Mouse (Mus musculus): Measurements from ENCODE around the gene Rtel1.

DNA sequence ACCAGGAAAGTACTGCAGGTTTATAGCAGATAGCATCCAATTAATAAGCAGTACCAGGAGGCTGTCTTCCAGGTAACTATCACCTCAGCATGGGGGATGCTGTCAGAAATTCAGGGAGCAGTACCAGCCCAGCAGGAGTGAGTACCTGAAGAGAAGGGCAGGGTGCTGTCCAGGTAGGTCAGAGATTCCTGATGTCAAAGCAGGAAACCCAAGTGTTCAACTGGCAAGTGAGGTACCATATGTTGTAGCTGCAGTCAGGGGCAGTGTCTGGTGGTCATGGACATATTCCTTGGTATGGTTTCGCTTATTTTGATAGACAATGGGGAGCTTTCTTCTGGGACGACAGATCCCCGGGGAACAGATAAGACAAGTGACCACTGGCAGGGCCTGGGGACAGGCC lies 7.1 kb upstream of the Rtel1 start:
- TF ChIP-seq CTCF (IDR thresholded peaks at IDR 0.05; ENCODE audit: control insufficient read depth, insufficient read depth, insufficient read length) (no peak), CEBPB (IDR thresholded peaks at IDR 0.05; ENCODE audit: low read depth) (no peak), USF1 (IDR thresholded peaks at IDR 0.05; ENCODE audit: low read depth) (no peak), MYOG (IDR thresholded peaks at IDR 0.05; ENCODE audit: control insufficient read depth, extremely low read depth, insufficient read length) (no peak), MAX (IDR thresholded peaks at IDR 0.05) (no peak), FOSL1 (IDR thresholded peaks at IDR 0.05; ENCODE audit: insufficient read depth, low read length, poor library complexity, severe bottlenecking) (no peak)
